Mouse (Mus musculus): ENCODE results near the gene 1700088E04Rik. TPM values are rescaled to one million over a fixed set of nuclear protein-coding genes. Genes with fewer than 3 reads are reported as not detected.

1700088E04Rik gene
- 14.3 and 22.3 TPM in 2 replicates for polyA plus RNA-seq (2012; rRNA removed)

DNA sequence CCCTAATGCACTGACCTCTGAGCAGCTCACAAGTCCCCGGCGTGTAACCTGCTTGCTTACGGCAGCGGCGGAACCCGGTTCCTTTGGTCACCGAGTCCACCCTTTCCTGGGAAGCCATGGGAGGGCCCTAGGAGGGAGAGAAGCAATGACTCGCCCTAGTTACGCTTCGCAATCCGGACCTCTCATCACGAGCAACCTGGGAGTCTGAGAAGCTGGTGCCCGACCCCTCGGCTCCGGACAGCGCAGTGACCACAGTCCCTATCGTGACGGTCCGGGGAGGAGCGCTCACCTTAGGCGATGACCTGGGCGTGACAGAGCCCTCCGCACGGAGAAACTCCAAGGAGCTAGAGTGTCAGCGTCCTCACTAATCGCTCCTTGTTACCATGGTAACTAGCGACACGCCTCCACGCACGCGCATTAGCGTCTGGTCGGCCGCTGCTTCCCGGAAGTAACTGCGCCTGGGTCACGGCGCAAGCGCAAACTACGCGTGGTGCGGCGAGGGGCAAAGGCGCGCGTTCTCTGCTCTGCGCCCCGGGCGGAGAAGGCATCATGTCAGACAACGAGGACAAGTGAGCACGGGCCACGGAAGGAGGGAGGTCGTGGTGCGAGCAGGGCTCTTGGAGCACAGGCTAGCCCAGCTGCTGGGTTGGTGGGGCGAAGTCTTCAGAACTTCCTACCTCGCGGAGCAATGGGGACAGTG is at the start of gene 1700088E04Rik, which contains the start of gene Polr2f:
Gene 1700088E04Rik, minus strand, starts transcription at position 388 of the 700 bp plus-strand sequence.
Gene Polr2f, plus strand, starts transcription at position 144 of the 700 bp plus-strand sequence.

DNA sequence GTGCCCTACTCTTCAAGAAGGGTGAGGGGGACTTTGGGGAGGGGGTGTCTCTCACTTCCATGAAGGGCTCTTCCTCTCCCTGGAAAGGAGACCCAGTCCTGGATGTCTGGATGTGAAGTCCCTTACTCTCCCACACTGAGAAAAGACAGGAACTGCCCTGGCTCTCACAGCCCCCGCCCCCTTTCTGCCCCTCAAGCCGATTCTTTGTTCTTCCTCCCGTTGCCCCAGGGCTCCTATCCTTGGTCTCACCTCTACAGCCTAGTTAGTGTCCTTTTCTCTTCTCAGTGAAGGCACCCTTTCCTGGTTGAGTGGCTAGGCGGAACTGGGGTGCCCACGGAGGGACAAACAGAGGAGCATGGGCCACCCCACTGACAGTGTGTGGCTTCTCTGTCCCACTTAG is 24.1 kb upstream of the 1700088E04Rik start, which contains the start of gene Sox10:
Gene Sox10, minus strand, starts transcription at position 101 of the 400 bp plus-strand sequence.

DNA sequence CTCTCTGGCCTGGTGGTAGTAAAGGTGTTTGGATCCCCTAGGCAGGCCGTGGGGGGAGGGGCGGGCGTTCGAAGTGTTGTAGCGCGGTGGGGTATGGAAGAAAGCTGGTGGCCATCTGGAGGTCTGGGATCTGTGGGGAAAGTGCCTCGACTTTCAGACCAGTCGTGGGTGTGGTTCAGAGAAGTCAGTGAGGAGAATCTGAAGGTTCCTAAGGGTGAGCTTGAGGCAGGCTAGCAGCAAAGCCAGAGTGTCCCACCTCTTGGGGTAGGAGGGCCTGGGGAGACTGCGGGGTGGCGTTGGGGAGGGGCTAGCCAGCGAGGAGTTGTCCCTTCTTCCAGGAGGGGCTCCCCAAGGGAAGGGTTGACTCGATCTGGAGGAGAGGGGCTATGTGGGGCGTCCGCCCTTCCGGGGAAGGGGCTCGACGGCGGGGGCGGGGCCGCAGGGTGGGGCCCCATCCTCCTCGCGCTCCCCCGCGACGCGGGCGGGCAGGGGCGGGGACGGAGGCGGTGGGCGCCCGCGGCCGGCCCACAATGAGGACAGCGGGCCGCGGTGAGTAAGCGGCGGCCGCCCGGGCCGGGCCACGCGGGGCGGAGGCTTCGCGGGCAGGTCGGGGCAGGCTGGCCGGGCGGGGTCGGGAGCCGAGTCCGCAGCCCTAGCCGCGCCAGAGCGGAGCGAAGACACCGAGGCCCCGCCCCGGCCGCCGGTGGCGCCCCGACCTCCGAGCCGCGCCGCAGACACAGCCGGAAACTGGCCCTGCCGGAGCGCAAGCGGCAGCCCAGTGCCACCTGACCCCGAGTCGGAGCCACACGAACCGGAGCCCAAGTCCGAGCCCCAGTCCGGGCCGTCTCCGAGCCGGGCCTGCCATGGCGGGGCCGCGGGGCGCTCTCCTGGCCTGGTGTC is 32.4 kb downstream of the 1700088E04Rik start, which contains the start of gene Micall1:
Gene Micall1, plus strand, starts transcription at position 478 of the 900 bp plus-strand sequence.

Other genes with a start within 250 kb of the 1700088E04Rik start
- 0.07 and 0.26 TPM in 2 replicates for gene Gm49510, start 241.6 kb downstream of the 1700088E04Rik start, polyA plus RNA-seq (2012; rRNA removed)
- 93.4 and 135 TPM in 2 replicates for gene Sh3bp1, start 241.5 kb downstream of the 1700088E04Rik start, polyA plus RNA-seq (2012; rRNA removed)
- gene Pdxp, start 227.3 kb downstream of the 1700088E04Rik start, polyA plus RNA-seq (2012; rRNA removed), result 22.4 and 31.3 TPM in 2 replicates
- gene Lgals1, start 214.5 kb downstream of the 1700088E04Rik start, polyA plus RNA-seq (2012; rRNA removed), result 549 and 769 TPM in 2 replicates
- gene Nol12, start 206.3 kb downstream of the 1700088E04Rik start, polyA plus RNA-seq (2012; rRNA removed), result 27.1 and 31.5 TPM in 2 replicates
- 107 and 117 TPM in 2 replicates for gene Triobp, start 193.5 kb downstream of the 1700088E04Rik start, polyA plus RNA-seq (2012; rRNA removed)
- 134 and 223 TPM in 2 replicates for gene H1f0, start 112.8 kb downstream of the 1700088E04Rik start, polyA plus RNA-seq (2012; rRNA removed)
- gene Galr3, start 99.4 kb downstream of the 1700088E04Rik start, polyA plus RNA-seq (2012; rRNA removed), result 2.7 and 3.4 TPM in 2 replicates
- 95.6 and 99.9 TPM in 2 replicates for gene Ankrd54, start 78.4 kb downstream of the 1700088E04Rik start, polyA plus RNA-seq (2012; rRNA removed)
- gene Eif3l, start 66.1 kb downstream of the 1700088E04Rik start, polyA plus RNA-seq (2012; rRNA removed), result 207 and 263 TPM in 2 replicates
- gene Micall1, start 32.4 kb downstream of the 1700088E04Rik start, polyA plus RNA-seq (2012; rRNA removed), result 46.7 and 50.8 TPM in 2 replicates
- gene Polr2f, start 244 bp downstream of the 1700088E04Rik start, polyA plus RNA-seq (2012; rRNA removed), result 46.6 and 52.7 TPM in 2 replicates
- gene Sox10, start 24.0 kb upstream of the 1700088E04Rik start, polyA plus RNA-seq (2012; rRNA removed), result 0.70 and 1.3 TPM in 2 replicates
- gene Pick1, start 87.9 kb upstream of the 1700088E04Rik start, polyA plus RNA-seq (2012; rRNA removed), result 36.5 and 39.2 TPM in 2 replicates
- 0.23 TPM in 1 of 2 replicates, not detected in the other for gene Gm49486, start 88.1 kb upstream of the 1700088E04Rik start, polyA plus RNA-seq (2012; rRNA removed)
- gene Slc16a8, start 113.5 kb upstream of the 1700088E04Rik start, polyA plus RNA-seq (2012; rRNA removed), result 0.11 and 0.70 TPM in 2 replicates
- 7.3 and 9.0 TPM in 2 replicates for gene Baiap2l2, start 144.3 kb upstream of the 1700088E04Rik start, polyA plus RNA-seq (2012; rRNA removed)
- gene Pla2g6, start 187.1 kb upstream of the 1700088E04Rik start, polyA plus RNA-seq (2012; rRNA removed), result 64.3 and 68.4 TPM in 2 replicates
- gene Maff, start 205.4 kb upstream of the 1700088E04Rik start, polyA plus RNA-seq (2012; rRNA removed), result 8.4 and 16.0 TPM in 2 replicates

Measured in ovary, adult 2 months (tissue).